Comparison of ENCODE assay signal across 8 mouse cellular contexts in the genomic region with DNA sequence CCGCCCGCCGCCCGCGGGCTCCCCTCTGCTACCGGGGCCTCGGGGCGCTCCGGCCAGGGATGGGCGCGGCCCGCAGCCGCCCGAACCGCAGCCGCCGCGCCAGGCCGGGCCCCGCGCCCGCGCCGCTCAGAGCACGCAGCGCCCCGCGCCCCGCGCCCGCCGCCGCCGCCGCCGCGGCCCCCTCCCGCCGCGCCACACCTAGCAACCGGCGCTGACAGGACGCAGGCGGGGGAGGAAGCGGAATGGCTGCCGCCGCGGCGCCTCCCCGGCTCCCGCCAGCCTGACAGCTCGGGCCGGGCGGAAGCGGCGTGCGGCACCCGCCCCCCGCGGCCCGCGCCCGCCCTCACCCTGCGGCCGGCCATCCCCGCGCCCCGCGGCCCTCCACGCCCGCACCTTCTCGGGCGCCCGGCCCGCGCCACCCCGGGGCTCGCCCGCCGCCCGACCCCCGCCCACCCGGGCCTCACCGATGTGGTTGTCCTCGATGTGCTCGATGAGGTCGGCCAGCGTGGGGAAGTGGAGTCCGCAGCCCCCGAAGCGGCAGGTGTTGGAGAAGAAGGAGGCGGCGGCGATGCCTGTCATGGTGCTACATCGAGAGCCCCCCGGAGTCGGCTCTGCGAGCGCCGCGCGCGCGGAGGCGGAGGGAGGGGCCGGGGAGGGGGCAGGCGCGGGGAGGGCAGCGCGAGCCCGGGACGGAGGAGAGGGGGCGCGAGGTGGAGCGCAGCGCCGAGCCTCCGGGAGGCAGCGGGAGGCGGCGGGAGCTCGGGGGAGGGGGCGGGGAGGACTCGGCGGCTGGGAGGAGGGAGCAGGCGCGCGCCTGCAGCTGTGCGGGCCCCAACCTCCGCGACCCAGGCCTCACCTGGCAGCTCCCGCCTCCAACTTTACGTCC. TPM values are rescaled to one million over a fixed set of nuclear protein-coding genes. Genes with fewer than 3 reads are reported as not detected.
DNase-seq lines count a peak whose midpoint lies in the region; ATAC-seq and TF ChIP-seq lines count a peak whose summit lies in the region.

A gene (minus strand): TSS at position 643 of the 886 bp plus-strand sequence.

- no peaks in the 10 kb centered on the region for H3K79me2 ChIP-seq in liver, adult 2 months (ENCODE audit: control insufficient read depth, insufficient read depth, low read length)

- under 1% methylated on average over 83 of the region's 133 CpGs for WGBS in embryonic facial prominence, embryonic 13.5 days
- under 1% methylated on average over 77 of the region's 133 CpGs for WGBS in heart, embryonic 11.5 days (ENCODE audit: insufficient replicate concordance)
- under 1% methylated on average over 67 of the region's 133 CpGs for WGBS in kidney, embryonic 14.5 days
- 11% methylated on average over 123 of the region's 133 CpGs for WGBS in liver, adult 2 months
- 1% methylated on average over 37 of the region's 133 CpGs for WGBS in midbrain, embryonic 16.5 days
- WGBS in stomach, embryonic 14.5 days: 1% methylated on average over 88 of the region's 133 CpGs

- H3K4me2 ChIP-seq in embryonic facial prominence, embryonic 13.5 days: peak within 1 kb of the TSS; percentile 93
- H3K4me2 ChIP-seq in heart, embryonic 11.5 days: peak within 1 kb of the TSS; percentile 86
- H3K4me2 ChIP-seq in kidney, embryonic 14.5 days (replicated peaks; ENCODE audit: low read depth, low read length): peak within 1 kb of the TSS; percentile 98
- H3K4me2 ChIP-seq in midbrain, embryonic 16.5 days (ENCODE audit: low read length): peak within 1 kb of the TSS; percentile 83
- peak within 1 kb of the TSS; percentile 88 for H3K4me2 ChIP-seq in stomach, embryonic 14.5 days (replicated peaks; ENCODE audit: low read depth, low read length)

- H3K4me3 ChIP-seq in embryonic facial prominence, embryonic 13.5 days: peak within 1 kb of the TSS; percentile 83
- H3K4me3 ChIP-seq in heart, embryonic 11.5 days (ENCODE audit: low read depth, low read length): peak within 1 kb of the TSS; percentile 85
- H3K4me3 ChIP-seq in kidney, embryonic 14.5 days (ENCODE audit: low read length): peak within 1 kb of the TSS; percentile 81
- H3K4me3 ChIP-seq in liver, adult 2 months (ENCODE audit: insufficient read depth, low read depth, low read length): peak within 1 kb of the TSS; percentile 81
- peak within 1 kb of the TSS; percentile 89 for H3K4me3 ChIP-seq in midbrain, embryonic 16.5 days (ENCODE audit: low read depth, low read length)
- H3K4me3 ChIP-seq in stomach, embryonic 14.5 days (ENCODE audit: low read depth, low read length): peak within 1 kb of the TSS; percentile 76

- peak; percentile 34 to 54 for DNase-seq in spleen, adult 18-20 months
- no peak for DNase-seq in spleen, adult 12 weeks (ENCODE audit: low spot score)
- DNase-seq in liver, adult 2 months (ENCODE audit: extremely low read depth, low read depth, low spot score): no peak

- peak within 1 kb of the TSS; percentile 76 for H3K9ac ChIP-seq in embryonic facial prominence, embryonic 13.5 days
- peak within 1 kb of the TSS; percentile 75 for H3K9ac ChIP-seq in heart, embryonic 11.5 days (ENCODE audit: low read depth, low read length)
- peak within 1 kb of the TSS; percentile 68 for H3K9ac ChIP-seq in kidney, embryonic 14.5 days (ENCODE audit: low read depth, low read length)
- peak within 1 kb of the TSS; percentile 79 for H3K9ac ChIP-seq in liver, adult 2 months (ENCODE audit: low read depth, low read length)
- H3K9ac ChIP-seq in midbrain, embryonic 16.5 days (ENCODE audit: low read depth, low read length): peak within 1 kb of the TSS; percentile 97
- H3K9ac ChIP-seq in stomach, embryonic 14.5 days (replicated peaks; ENCODE audit: low read depth, low read length): peak within 1 kb of the TSS; percentile 50; the same call in 1 of the 2 replicates

- no peaks in the 10 kb centered on the region for H3K36me3 ChIP-seq in embryonic facial prominence, embryonic 13.5 days
- H3K36me3 ChIP-seq in heart, embryonic 11.5 days (ENCODE audit: control insufficient read depth, insufficient read depth, low read length): no peaks in the 10 kb centered on the region
- no peaks in the 10 kb centered on the region for H3K36me3 ChIP-seq in kidney, embryonic 14.5 days (ENCODE audit: control insufficient read depth, insufficient read depth, low read length)
- no peaks in the 10 kb centered on the region for H3K36me3 ChIP-seq in liver, adult 2 months (ENCODE audit: control insufficient read depth, insufficient read depth, low read length)
- no peaks in the 10 kb centered on the region for H3K36me3 ChIP-seq in midbrain, embryonic 16.5 days (ENCODE audit: control insufficient read depth, insufficient read depth, low read length)
- no peaks in the 10 kb centered on the region for H3K36me3 ChIP-seq in stomach, embryonic 14.5 days (ENCODE audit: control insufficient read depth, insufficient read depth, low read length)

- H3K9me3 ChIP-seq in embryonic facial prominence, embryonic 13.5 days: no peaks in the 10 kb centered on the region
- no peaks in the 10 kb centered on the region for H3K9me3 ChIP-seq in heart, embryonic 11.5 days (replicated peaks; ENCODE audit: control insufficient read depth, low read length)
- H3K9me3 ChIP-seq in kidney, embryonic 14.5 days (ENCODE audit: control insufficient read depth, low read length): no peaks in the 10 kb centered on the region
- H3K9me3 ChIP-seq in midbrain, embryonic 16.5 days (replicated peaks; ENCODE audit: control insufficient read depth, low read length, poor library complexity, severe bottlenecking): no peaks in the 10 kb centered on the region
- no peaks in the 10 kb centered on the region for H3K9me3 ChIP-seq in stomach, embryonic 14.5 days (ENCODE audit: control insufficient read depth, low read depth, low read length)

- peaks cover 8% of the 10 kb centered on the region; the same call in 1 of the 2 replicates for H3K4me1 ChIP-seq in embryonic facial prominence, embryonic 13.5 days
- H3K4me1 ChIP-seq in heart, embryonic 11.5 days (ENCODE audit: control insufficient read depth, insufficient read depth, low read length): peaks cover 6% of the 10 kb centered on the region; the same call in 1 of the 2 replicates
- H3K4me1 ChIP-seq in kidney, embryonic 14.5 days (ENCODE audit: control insufficient read depth, insufficient read depth, low read length): no peaks in the 10 kb centered on the region
- H3K4me1 ChIP-seq in liver, adult 2 months (ENCODE audit: control insufficient read depth, insufficient read depth, low read length): 0 out of 2 replicates have a peak, but pooled peaks cover 3% of the 10 kb centered on the region
- peaks cover 14% of the 10 kb centered on the region for H3K4me1 ChIP-seq in midbrain, embryonic 16.5 days (ENCODE audit: control insufficient read depth, insufficient read depth, low read length)
- H3K4me1 ChIP-seq in stomach, embryonic 14.5 days (ENCODE audit: control insufficient read depth, insufficient read depth, low read length): no peaks in the 10 kb centered on the region

- TF ChIP-seq CTCF in liver, adult 2 months (IDR thresholded peaks at IDR 0.05; ENCODE audit: low read depth, low read length): no peak

- no peak for TF ChIP-seq POLR2A in liver, adult 2 months (IDR thresholded peaks at IDR 0.05; ENCODE audit: extremely low read depth, insufficient read depth, low read length)

- peaks cover 45% of the 10 kb centered on the region for H3K27me3 ChIP-seq in embryonic facial prominence, embryonic 13.5 days
- no peaks in the 10 kb centered on the region; the same call in 1 of the 2 replicates for H3K27me3 ChIP-seq in heart, embryonic 11.5 days (ENCODE audit: control insufficient read depth, insufficient read depth, low read length)
- peaks cover 25% of the 10 kb centered on the region for H3K27me3 ChIP-seq in kidney, embryonic 14.5 days (ENCODE audit: control insufficient read depth, insufficient read depth, low read length)
- no peaks in the 10 kb centered on the region for H3K27me3 ChIP-seq in liver, adult 2 months (ENCODE audit: control insufficient read depth, insufficient read depth, low read length)
- no peaks in the 10 kb centered on the region; the same call in 1 of the 2 replicates for H3K27me3 ChIP-seq in midbrain, embryonic 16.5 days (ENCODE audit: control insufficient read depth, insufficient read depth, low read depth, low read length)
- peaks cover 9% of the 10 kb centered on the region; the same call in 1 of the 2 replicates for H3K27me3 ChIP-seq in stomach, embryonic 14.5 days (ENCODE audit: control insufficient read depth, insufficient read depth, low read length)

- no peak within 1 kb of the TSS for H3K27ac ChIP-seq in embryonic facial prominence, embryonic 13.5 days
- H3K27ac ChIP-seq in heart, embryonic 11.5 days (ENCODE audit: low read depth, low read length): 0 out of 2 replicates have a peak within 1 kb of the TSS, but pooled peaks have one; percentile 15
- no peak within 1 kb of the TSS for H3K27ac ChIP-seq in kidney, embryonic 14.5 days (ENCODE audit: low read depth, low read length)
- H3K27ac ChIP-seq in liver, adult 2 months (replicated peaks; ENCODE audit: insufficient read depth, low read depth, low read length): no peak within 1 kb of the TSS
- H3K27ac ChIP-seq in midbrain, embryonic 16.5 days (ENCODE audit: low read length): peak within 1 kb of the TSS; percentile 94
- H3K27ac ChIP-seq in stomach, embryonic 14.5 days (ENCODE audit: low read length): 0 out of 2 replicates have a peak within 1 kb of the TSS, but pooled peaks have one; percentile 1

- ATAC-seq in embryonic facial prominence, embryonic 13.5 days (ENCODE audit: insufficient number of reproducible peaks, insufficient read depth, low FRiP score, low TSS enrichment, low read depth): peak; percentile 84
- peak; percentile 59 for ATAC-seq in heart, embryonic 11.5 days (replicated peaks; ENCODE audit: insufficient number of reproducible peaks, low FRiP score, low TSS enrichment)
- ATAC-seq in kidney, embryonic 14.5 days (ENCODE audit: low FRiP score, low TSS enrichment): peak; percentile 70
- peak; percentile 87 for ATAC-seq in midbrain, embryonic 16.5 days
- ATAC-seq in stomach, embryonic 14.5 days (ENCODE audit: insufficient number of reproducible peaks, insufficient read depth, low FRiP score, low read depth): peak; percentile 75

RNA-seq across cellular contexts. Expression of the gene that starts here (rescaled TPM):
- 11.3 and 12.4 TPM in 2 replicates for polyA plus RNA-seq in embryonic facial prominence, embryonic 13.5 days (2015; fragmentation: Nextera tagmentation; extraction: Ambion mirVana)
- polyA plus RNA-seq in heart, embryonic 11.5 days (2014; fragmentation: Nextera tagmentation; extraction: Ambion mirVana): 11.5 and 11.9 TPM in 2 replicates
- polyA plus RNA-seq in kidney, embryonic 14.5 days (2014; fragmentation: Nextera tagmentation; extraction: Ambion mirVana): 2.2 and 3.6 TPM in 2 replicates
- total RNA-seq in liver, adult 2 months (2014; rRNA removed): 0.74 and 1.6 TPM in 2 replicates
- polyA plus RNA-seq in liver, adult 2 months (2012; rRNA removed): 0.29 and 0.48 TPM in 2 replicates
- 55.9 and 59.3 TPM in 2 replicates for polyA plus RNA-seq in midbrain, embryonic 16.5 days (2015; fragmentation: Nextera tagmentation; extraction: Ambion mirVana)
- 9.3 and 9.6 TPM in 2 replicates for polyA plus RNA-seq in stomach, embryonic 14.5 days (2014; fragmentation: Nextera tagmentation; extraction: Ambion mirVana)

Comparison
In these comparisons a context has a peak if more than half of its experiments do, and no peak if none do; other contexts are left out.
1. DNase-seq: peak in spleen, adult 18-20 months (2 of 2); none in spleen, adult 12 weeks (single experiment) and liver, adult 2 months (single experiment).
2. H3K27ac ChIP-seq: peak in heart, embryonic 11.5 days (single experiment), midbrain, embryonic 16.5 days (single experiment) and stomach, embryonic 14.5 days (single experiment); none in embryonic facial prominence, embryonic 13.5 days (single experiment), kidney, embryonic 14.5 days (single experiment) and liver, adult 2 months (single experiment).
3. Peak in every context shown above with its lines, with median percentiles within 50 percentile points of each other: ATAC-seq, H3K4me2 ChIP-seq, H3K4me3 ChIP-seq and H3K9ac ChIP-seq.